Mouse (Mus musculus): ENCODE data around the gene Relt. TPM values are rescaled to one million over a fixed set of nuclear protein-coding genes. Genes with fewer than 3 reads are reported as not detected.

Gene Relt
- total RNA-seq, 2 experiments from 2014 or later: 9.0 to 13.1 TPM

DNA sequence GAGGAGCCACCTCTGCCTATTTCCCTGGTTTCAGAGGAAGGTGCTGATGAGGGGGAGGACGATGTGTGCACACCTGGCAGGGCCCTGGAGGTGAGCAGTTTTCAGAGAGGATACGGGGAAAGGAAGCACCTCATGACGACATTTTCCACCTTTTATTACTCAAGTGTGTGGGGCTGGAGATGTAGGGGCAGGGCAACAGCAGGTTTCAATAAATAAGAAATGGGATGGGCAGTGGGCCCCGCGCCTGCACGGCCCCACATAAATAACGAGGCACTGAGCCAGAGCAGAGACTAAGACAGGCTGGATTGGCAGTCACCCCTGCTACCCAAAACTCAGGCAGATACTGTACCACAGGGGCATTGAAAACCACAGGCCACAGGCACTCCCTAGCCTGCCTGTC is 17.2 kb downstream of the Relt start:
- ATAC-seq (replicated peaks; ENCODE audit: poor library complexity): peak; percentile 18

DNA sequence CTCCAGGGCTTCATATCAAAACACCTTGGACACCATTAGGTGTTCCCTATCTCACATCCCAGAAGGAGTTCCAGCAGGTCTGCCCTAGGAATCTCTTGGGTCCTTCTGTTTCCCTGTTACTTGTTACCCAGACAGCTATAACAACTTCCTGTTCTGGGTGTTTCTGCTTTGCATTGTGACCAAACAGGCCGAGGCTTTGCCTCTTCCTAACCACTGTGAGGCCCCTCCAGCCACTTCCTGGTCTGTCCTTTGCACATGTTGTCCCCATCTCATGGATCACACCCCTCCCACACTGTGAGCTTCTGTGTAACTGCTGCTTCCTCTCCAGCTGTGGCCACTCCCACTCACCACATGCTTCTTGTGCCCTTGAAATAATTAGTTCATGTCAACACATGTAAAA is 17.8 kb downstream of the Relt start:
- peak; percentile 75 for ATAC-seq (replicated peaks; ENCODE audit: poor library complexity)

DNA sequence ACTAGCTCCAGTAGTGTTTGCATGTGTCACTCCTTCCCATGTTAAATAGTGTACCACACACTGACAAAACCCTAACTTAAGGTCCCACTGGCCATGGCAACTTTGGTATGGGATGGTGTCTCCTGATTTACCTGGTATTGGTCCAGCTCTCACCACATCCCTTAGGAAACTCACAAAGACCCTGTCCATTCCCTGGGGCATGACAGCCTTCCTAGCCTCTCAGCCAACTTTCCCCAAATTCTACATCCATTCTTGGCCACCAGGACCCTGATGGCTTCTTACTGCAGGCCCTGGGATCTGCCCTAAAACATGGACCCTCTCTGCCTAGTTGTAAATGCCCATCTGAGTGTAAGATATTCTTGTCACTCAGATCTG is 18.2 kb downstream of the Relt start:
- ATAC-seq (replicated peaks; ENCODE audit: poor library complexity): no peak

DNA sequence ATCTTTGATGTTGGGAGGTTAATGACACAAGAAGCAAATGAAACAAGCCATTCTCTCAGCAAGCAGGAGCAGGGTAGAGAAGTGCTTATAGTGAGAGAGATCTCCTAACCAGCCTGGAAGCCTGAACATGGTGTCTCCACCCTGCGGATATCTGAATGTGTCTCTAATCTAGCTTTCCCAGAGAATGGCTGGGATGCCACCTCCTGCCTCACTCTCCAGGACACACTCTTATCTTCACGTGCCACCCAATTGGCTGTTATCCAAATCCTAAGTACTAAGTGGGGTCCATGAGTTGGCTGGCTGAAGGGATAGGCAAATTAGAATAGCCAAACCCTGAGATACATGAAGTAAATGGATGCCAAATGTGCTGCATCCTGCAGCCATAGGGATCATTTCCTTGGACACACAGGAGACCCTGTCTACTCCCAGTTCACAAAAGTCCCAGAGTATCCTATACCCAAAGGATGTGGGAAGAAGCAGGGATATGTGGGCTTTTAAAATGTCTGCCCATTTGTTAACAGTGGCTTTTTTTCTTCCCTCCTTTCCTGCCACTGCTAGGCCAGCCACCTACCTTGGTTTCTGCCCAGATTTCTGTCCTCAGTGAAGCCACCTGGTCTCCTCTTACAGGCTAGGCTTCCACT is 18.7 kb downstream of the Relt start:
- ATAC-seq (replicated peaks; ENCODE audit: poor library complexity): peak; percentile 69

DNA sequence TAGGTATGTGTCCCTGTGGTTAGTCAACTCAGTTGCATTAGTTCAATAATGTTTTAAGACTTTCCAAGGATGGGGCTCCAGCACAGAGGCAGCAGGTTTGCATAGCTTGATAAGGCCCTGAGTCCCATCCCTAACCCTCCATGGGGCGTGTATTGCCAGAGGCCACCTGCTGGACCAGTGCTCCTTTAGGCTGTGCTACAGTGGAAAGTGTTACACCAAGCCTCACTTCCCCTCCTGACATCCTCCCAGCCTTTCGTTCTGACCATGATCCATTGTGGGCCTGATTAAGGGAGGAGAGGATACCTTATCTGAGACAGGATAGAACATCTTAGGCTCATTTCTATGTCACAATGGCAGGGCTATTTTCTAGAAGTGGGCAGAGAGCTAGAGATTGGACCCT is 19.4 kb downstream of the Relt start:
- peak; percentile 13 for ATAC-seq (replicated peaks; ENCODE audit: poor library complexity)

DNA sequence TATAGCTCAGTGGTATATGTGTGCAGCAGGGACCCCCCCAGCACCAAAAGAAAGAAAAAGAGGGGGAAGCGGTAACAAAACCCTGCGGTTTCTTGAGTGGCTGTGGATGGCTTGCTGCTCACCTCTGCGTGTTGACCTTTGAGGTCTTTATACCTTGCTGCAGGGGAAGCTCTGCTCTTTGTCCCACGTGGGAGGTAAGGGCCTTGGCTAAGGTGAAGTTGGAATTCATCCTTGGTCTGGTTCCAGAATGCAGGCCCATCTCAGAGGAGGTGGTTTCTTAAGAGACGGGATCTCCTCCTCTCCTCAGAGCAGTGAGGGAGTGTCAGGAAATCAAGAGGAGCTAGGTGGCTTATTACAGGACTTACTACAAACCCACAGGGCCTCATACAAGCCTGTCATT is 21.1 kb downstream of the Relt start:
- no peak for ATAC-seq (replicated peaks; ENCODE audit: poor library complexity)

DNA sequence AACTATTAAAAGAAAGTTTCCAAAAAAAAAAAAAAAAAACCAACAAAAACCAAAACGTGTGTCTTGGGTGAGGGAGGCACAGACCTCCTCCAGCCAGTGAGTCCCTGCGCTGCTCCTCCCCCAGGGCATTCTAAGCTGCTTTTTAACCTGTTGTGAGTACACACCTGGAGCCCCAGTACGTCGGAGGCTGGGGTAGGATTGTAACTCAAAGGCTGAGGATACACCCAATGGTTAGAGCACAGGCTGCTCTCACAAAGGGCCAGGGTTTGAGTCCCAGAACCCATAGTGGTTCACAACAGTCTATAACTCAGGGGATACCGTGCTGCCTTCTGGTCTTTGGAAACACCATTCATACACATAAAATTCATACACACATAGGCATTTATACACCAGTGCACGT is 21.6 kb downstream of the Relt start:
- ATAC-seq (replicated peaks; ENCODE audit: poor library complexity): no peak

DNA sequence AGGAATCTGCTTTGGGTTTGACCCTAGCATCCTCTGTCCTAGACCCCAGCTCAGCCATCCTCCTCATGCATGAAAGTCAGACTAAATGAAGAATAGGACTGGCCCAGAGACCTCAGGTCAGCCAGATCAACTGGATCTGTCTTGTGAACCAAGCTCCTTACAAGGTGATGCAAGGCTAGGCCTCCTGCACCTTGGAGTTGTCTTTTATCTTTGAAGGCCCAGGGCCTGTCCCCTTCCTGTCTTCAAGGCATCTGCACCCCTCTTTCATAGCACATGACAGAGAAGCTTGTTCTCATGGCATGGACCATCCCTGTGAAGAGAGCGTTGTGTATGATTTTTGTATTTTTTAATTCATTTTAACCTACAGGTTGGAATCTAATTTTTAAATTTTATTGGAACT is 22.3 kb downstream of the Relt start:
- ATAC-seq (replicated peaks; ENCODE audit: poor library complexity): no peak

DNA sequence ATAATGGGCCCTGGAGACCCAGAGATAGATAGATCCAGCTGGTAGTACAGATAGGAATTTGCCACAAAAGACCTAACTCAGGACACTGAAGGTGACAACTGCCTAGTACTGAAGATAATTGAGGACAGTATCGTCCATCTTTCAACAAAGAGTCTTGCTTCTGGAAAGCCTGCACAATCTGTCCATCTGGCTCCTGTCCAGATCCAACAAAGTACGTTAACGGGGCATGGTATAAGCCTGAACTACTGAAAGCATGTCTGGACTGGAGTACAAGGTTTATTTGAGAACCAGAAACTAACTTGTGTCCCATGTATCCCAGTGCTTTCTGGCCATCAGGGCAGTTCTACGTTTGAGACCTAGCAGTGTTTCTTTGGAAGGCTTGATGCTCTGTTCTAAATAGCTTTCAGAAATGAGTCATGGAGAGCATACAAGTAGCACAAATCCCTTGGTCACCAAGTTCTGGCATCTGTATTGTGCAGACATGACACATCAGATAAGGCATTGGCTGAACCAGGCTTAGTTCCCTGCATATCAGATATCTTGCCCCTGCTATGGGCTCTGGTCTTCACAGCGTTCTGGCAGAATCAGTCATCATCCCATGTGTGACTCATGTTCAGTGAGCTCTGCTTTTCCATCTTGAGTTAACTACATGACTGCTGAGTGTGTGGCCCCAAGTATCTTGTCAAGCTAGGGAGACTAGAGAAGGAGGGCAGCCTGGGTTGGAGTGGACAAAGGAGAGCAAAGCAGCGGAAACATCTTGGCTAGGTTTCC is 23.4 kb downstream of the Relt start:
- ATAC-seq (replicated peaks; ENCODE audit: poor library complexity): peak; percentile 25; the same call in 1 of the 2 replicates

DNA sequence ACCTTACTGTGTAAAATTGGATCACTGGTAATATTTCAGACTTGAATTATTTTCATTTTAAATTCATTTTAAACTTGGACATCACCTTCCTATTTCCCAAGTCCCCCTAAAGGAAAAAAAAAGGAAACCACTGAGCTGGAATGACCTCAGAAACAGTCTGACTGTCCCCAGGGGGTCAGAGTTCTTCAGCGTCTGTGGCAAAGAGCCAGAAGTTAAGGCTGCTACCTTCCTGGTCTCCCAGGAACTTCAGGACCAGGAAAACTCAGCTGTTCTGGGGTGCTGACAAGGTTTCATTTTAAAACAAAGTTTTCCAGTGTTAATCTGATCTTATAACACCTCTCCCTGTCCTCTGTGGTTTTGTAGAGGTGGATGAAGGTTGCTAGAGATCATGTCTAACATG is 25.5 kb downstream of the Relt start:
- no peak for ATAC-seq (replicated peaks; ENCODE audit: poor library complexity)

DNA sequence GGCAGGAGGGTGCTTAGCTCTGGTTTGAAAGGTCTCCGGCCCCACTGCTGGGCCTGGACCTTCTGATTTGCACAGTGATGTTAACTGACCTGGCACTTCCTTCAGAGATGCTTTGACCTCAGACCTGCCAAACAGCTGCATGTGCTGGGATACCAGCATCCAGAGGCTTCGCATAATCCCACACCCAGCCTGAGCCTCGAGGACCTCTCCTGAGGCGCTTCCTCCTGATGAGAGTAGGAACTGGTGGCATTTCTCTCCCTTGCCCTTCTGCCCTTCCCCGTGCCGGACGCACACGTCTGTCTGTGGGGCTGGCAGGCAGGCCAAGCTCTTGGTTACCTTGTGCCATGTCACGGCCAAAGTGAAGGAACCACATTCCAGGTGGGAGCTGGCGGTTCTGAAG is 26.6 kb downstream of the Relt start:
- no peak for ATAC-seq (replicated peaks; ENCODE audit: poor library complexity)

DNA sequence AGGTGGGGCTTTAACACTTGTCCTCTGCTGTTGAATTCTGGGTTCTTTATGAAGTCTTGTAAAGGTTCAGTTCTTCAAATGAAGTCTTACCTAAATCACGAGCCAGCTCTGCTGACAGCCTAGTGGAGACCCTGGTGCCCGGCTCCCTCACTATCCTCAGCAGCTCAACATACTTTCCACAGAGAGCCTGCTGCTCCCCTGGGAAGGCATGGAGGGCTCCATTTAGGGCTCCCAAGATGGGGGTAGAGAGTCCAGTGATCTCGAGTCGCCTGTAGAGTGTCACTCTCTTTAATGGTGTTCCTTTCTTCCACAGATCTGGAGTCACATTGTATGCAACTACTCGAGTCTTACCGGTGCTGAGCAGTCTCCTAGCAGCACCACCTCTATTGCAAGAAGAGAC is 27.5 kb downstream of the Relt start:
- no peak for ATAC-seq (replicated peaks; ENCODE audit: poor library complexity)

DNA sequence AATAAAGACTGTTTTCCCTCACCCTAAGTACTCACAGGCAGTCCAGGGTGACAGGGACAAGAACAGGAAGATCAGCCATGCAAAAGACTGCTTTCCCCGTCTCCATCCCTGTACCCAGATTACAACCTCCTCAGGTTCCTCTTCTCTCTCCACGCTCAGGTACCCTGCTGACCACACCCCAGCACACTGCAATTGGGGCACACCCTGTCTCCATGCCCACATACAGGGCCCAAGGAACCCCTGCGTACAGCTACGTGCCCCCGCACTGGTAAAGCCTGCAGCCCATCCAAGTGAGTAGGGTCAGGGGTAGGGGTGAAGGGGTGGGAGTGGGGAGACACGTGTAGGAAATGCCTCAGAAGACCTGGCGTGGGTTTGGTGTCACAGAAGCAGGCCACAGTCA is 28.1 kb downstream of the Relt start:
- no peak for ATAC-seq (replicated peaks; ENCODE audit: poor library complexity)

DNA sequence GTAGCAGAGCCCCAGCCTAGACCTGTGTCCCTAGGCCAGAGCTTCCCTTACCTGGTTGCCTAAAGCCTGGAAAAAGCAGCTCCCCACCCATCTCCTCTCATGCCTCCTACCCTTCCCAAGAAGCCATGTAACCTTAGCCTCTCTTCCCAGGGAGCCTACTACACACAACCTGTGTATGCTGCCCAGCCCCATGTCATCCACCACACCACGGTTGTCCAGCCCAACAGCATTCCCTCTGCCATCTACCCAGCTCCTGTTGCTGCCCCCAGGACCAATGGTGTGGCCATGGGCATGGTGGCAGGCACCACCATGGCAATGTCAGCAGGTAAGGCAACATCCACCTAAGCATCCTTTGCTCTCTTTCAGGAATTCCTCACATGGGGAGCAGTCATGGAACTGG is 29.4 kb downstream of the Relt start:
- ATAC-seq (replicated peaks; ENCODE audit: poor library complexity): no peak

DNA sequence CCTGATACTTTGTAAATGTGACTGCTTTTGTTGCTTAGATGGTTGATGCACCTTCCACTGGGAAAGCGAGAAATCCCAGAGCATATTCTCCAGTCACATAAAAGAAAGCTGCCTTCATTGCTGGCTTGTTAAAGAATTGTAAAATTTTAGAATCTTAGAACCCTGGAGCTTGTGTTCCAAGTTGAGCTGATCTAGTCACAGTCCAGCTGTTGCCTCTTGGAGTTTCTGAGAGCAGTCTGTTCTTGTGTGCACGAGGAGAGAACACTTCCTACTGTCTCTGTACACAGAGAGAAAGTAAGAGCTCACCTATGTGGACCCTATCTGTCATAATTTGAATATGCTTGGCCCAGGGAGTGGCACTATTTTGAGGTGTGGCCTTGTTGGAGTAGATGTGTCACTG is 34.7 kb downstream of the Relt start:
- ATAC-seq (replicated peaks; ENCODE audit: poor library complexity): no peak

DNA sequence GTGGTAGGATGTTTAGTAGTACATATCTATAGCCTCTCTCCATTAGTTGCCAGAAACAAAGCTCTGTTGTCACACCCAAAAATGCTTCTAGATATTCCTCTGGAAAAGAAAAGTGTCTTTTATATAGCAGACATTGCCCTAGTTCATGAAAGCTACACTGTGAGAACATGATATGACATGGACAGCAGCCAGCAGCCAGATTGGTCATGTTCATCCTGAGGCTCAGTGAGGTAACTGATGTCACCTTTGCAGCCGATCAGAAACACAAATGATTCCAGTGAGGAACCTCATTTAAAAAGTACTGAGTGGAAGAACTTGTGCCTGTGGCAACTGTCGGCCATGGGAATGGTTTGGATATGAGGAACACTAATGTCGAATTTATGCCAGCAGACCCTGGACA is 38.6 kb downstream of the Relt start:
- ATAC-seq (replicated peaks; ENCODE audit: poor library complexity): no peak

DNA sequence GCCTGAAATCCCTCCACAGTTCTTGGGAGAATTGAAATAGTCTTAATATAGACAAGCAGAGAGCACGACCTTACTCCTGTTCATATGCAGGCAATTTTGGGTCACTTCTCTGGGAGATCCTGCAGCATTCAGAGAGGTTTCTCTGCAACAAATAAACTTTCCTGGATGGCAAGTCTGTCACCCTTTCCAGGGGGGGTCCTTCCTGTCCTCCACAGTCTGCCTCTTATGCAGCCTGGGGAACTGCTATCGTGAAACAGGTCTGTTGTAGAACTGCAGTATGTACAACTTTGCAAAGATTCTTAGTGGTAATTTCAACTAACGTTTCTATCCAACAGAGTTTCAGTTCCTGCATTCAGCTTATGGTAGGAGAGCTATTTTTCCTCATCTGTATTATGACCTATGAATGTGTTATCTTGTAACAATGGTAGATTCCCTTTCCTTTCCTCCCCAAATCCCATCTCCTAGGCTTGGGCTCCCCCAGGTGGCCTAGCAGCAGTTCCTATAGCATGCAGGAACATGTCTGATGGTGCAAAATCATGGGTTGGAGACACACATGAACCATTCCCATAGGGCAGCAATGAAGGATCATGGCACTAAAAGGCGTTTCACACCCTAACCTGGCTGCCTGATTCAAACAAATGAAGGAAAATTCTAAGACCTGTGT is 44.7 kb downstream of the Relt start:
- peak; percentile 34; the same call in 1 of the 2 replicates for ATAC-seq (replicated peaks; ENCODE audit: poor library complexity)

DNA sequence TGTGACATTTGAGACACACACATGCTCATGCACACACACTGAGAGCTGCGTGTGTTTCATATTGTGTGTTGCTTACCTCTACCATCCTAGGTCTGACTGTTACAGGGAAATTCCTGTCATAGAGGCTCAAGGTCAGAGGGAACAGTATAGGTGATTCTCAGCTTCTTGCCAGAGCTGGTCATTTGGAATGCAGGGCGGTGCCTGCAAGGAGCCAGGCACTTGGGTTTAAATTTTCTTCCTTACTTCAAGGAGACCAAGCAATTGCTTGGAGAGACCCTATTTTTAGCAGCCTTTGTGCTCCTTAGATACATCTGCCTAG is 45.8 kb downstream of the Relt start:
- ATAC-seq (replicated peaks; ENCODE audit: poor library complexity): no peak

DNA sequence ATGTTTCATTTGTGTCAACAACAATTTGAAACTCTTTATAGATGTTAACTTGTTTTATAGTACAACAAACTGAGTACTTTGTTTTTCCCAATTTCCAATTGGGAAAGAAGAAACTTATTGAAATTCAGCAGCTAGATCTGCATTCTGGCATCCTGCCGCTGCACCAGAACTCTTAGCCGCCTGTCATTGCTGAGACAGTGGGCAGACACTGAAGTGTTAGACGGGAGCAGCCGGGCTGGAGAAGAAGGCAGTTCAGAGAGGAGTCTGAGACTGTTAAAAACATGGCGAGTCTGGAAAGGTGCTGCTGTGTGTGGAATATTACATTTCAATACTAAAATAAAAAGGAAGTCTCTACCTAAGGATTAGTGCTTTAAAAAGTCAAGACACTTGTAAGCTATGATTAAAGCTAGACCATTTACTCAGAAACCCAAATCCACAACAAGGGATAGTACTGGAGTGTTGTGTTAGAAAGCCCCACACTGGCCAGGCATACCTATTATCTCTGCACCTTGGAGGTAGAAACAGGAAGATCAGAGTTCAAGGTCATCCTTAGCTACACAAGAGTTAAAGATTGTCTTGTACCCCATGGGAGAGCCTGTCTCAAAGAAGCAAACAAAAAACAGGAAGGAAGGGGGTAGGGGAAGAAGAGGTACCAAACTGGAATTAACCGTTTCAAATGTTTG is 46.3 kb downstream of the Relt start:
- no peak; the same call in 1 of the 2 replicates for ATAC-seq (replicated peaks; ENCODE audit: poor library complexity)

DNA sequence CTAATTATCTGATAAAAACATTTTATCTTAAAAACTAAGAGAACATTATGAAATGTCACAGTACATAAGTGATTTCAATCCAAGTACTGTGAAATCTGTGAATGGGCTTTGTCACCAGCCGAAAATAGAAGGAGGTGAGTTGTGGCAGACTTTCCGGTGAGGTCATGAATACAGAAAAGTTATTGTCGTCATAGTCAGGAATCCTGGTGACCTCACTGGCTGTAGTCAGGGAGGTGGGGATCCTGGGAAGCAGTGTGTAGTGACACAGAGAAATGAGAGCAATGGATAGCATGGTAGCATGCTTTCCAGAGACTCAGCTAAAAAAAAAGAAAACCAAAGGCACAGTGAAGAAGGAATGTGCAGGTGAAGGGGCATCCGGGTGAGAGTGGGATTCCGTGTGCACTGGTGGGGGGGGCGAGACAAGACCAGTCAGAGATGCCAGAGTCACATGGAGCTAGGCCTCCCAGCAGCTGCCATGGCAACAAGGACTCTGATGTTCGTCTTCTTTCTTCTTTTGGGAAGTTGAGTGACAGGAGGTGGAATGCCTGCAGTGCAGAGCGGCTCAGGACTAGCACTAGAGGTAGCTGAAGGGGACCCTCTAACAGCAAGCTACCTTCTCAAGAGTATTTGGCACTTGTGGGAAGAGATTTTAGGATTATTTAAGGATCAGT is 47.2 kb downstream of the Relt start:
- ATAC-seq (replicated peaks; ENCODE audit: poor library complexity): no peak

DNA sequence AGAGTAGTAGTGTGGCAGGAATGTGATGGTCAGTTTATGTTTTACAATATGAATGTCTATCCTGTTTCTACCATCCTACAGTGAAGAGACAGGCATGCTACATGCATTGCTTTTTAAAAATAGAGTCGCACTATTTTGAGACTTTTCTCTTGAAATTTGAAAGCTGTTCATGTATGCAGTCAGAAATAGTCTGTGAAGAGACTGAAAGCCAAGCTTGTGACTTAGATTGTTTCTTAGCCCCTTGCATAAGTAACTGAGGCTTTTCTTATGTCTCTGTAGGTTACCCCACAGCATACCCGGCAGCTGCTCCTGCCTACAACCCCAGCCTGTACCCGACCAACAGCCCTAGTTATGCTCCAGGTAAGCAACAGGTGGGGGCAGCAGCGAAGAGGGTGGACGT is 50.6 kb downstream of the Relt start:
- no peak for ATAC-seq (replicated peaks; ENCODE audit: poor library complexity)

Data from megakaryocyte progenitor cell, adult 5-6 weeks (primary cell).